Mouse (Mus musculus): ENCODE data around the gene Spopl. TPM values are rescaled to one million over a fixed set of nuclear protein-coding genes. Genes with fewer than 3 reads are reported as not detected.
"Not testable (repeated sequence)": the region's sequence is repeated elsewhere in the genome, so short reads cannot be mapped to it uniquely, and the experiment has no call there.

The Spopl gene
- polyA plus RNA-seq, 1 experiment from 2014 or later = 13.8 TPM

DNA sequence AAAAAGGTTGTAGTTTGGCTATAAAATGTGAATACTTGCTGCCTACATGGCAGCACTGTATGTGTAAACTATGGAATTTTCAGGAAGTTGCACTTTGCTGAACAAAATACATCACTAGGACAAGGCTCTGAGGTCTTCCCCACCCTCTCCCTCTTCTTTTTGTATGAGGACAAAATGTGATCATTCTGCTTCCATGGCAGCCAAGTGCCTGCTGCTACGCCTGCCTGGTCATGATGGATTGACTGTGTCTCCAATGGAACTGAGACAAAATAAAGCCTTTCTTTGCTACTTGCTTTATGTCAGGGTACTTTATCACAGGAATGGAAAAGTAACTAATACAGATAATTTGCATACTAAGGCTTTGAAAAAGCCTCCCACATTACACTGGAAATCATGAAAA lies 20.7 kb downstream of the Spopl start:
- H3K27me3 ChIP-seq = no peaks in the 10 kb centered on the region
- H3K4me3 ChIP-seq (replicated peaks) = no peak overlapping the region
- WGBS = 94% methylated on average over 1 of the region's 1 CpGs
- no peak overlapping the region for H3K4me2 ChIP-seq (replicated peaks)
- H3K9me3 ChIP-seq (replicated peaks) = no peaks in the 10 kb centered on the region
- ATAC-seq (ENCODE audit: insufficient number of reproducible peaks, low FRiP score, low TSS enrichment, low read depth) = no peak
- H3K36me3 ChIP-seq = no peaks in the 10 kb centered on the region
- H3K9ac ChIP-seq = no peak overlapping the region
- no peaks in the 10 kb centered on the region for H3K4me1 ChIP-seq
- H3K27ac ChIP-seq (replicated peaks) = no peak overlapping the region

DNA sequence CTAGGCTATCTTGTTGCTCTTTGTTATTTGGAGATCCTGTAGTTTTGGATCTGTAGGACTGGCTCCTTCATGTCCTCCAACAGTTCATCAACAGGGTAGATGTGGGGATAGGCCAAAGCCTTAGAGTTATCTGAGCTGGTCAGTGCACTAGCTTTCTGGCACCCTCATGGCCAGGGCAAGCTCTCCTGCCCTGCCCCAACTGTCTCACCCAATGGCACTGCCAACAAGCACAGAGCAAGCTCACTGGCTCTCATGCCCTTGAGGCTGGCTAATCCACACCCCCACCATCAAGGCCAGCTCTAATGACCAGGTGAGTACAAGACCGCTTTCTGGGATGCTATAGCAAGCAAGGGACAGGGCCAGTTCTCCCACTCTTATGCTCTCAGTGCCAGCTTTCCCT lies 24.7 kb downstream of the Spopl start:
- H3K27me3 ChIP-seq = no peaks in the 10 kb centered on the region
- H3K9me3 ChIP-seq (replicated peaks) = no peaks in the 10 kb centered on the region
- H3K4me1 ChIP-seq = no peaks in the 10 kb centered on the region
- H3K27ac ChIP-seq (replicated peaks) = no peak overlapping the region
- 97% methylated on average over 1 of the region's 1 CpGs for WGBS
- no peaks in the 10 kb centered on the region for H3K36me3 ChIP-seq
- no peak overlapping the region for H3K4me3 ChIP-seq (replicated peaks)
- no peak overlapping the region for H3K4me2 ChIP-seq (replicated peaks)
- H3K9ac ChIP-seq = no peak overlapping the region
- ATAC-seq (ENCODE audit: insufficient number of reproducible peaks, low FRiP score, low TSS enrichment, low read depth) = no peak

DNA sequence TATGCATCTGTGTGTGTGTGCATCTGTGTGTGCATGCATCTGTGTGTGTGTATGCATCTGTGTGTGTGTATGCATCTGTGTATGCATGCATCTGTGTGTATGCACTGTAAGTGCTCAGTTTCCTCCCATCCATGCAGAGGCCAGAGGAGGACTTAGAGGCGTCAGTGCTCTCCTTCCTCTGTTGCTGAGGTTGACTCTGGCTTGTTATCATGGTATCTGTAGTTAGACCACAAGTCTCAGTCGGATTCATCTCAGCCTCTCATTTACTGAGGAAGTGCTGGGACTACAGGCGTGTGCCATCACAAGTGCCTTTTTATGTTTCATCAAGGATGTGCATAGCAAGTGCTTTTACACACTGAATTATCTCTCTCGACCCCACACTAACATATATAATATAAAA lies 31.9 kb downstream of the Spopl start:
- no peaks in the 10 kb centered on the region for H3K4me1 ChIP-seq
- no peak overlapping the region for H3K9ac ChIP-seq
- WGBS = 91% methylated on average over 4 of the region's 4 CpGs
- ATAC-seq (ENCODE audit: insufficient number of reproducible peaks, low FRiP score, low TSS enrichment, low read depth) = no peak
- no peaks in the 10 kb centered on the region for H3K9me3 ChIP-seq (replicated peaks)
- no peak overlapping the region for H3K4me3 ChIP-seq (replicated peaks)
- H3K27ac ChIP-seq (replicated peaks) = no peak overlapping the region
- H3K4me2 ChIP-seq (replicated peaks) = no peak overlapping the region
- H3K27me3 ChIP-seq = no peaks in the 10 kb centered on the region
- peaks cover 4% of the 10 kb centered on the region; the same call in 1 of the 2 replicates for H3K36me3 ChIP-seq

DNA sequence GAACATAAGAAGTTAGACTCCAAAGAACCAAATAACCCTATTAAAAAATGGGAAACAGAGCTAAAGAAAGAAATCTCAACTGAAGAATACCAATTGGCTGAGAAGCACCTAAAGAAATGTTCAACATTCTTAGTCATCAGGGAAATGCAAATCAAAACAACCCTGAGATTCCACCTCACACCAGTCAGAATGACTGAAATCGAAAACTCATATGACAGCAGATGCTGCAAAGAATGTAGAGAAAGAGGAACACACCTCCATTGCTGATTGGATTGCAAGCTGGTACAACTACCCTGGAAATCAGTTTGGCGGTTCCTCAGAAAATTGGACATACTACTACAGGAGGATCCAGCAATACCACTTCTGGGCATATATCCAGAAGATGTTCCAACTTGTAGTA lies 44.2 kb downstream of the Spopl start:
- WGBS = 94% methylated on average over 2 of the region's 2 CpGs
- peaks cover 37% of the 10 kb centered on the region for H3K36me3 ChIP-seq
- not testable (repeated sequence) for H3K4me3 ChIP-seq (replicated peaks); H3K27ac ChIP-seq (replicated peaks); H3K27me3 ChIP-seq; H3K9ac ChIP-seq; H3K4me2 ChIP-seq (replicated peaks); H3K9me3 ChIP-seq (replicated peaks); H3K4me1 ChIP-seq; ATAC-seq (ENCODE audit: insufficient number of reproducible peaks, low FRiP score, low TSS enrichment, low read depth)

DNA sequence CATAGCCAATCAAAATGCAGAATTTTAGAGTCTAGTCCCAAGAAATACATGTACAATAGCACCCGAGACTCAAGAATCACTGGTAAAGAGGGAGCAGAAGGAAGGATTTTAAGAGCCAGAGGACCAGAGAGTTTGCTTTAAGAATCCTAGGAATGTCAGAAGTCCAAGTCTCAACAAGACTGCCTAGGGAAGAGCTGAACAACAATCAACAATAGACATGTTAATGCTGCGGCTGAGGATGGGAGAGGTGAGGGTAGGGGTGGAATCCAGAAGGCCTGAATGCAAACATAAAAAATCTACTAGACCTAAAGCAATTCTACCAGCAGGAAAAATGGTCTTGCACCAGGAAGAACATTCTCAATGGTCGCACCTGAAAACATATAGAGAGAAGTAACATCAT lies 66.8 kb downstream of the Spopl start:
- Histone ChIP-seq H3K4me2 (replicated peaks) (no peak overlapping the region), H3K4me1 (no peaks in the 10 kb centered on the region), H3K27ac (replicated peaks) (no peak overlapping the region), H3K9me3 (replicated peaks) (no peaks in the 10 kb centered on the region), H3K27me3 (no peaks in the 10 kb centered on the region), H3K4me3 (replicated peaks) (no peak overlapping the region), H3K9ac (no peak overlapping the region), H3K36me3 (peaks cover 5% of the 10 kb centered on the region; the same call in 1 of the 2 replicates)
- ATAC-seq (ENCODE audit: insufficient number of reproducible peaks, low FRiP score, low TSS enrichment, low read depth) = no peak
- whole genome bisulfite sequencing = 85% methylated on average over 3 of the region's 3 CpGs

DNA sequence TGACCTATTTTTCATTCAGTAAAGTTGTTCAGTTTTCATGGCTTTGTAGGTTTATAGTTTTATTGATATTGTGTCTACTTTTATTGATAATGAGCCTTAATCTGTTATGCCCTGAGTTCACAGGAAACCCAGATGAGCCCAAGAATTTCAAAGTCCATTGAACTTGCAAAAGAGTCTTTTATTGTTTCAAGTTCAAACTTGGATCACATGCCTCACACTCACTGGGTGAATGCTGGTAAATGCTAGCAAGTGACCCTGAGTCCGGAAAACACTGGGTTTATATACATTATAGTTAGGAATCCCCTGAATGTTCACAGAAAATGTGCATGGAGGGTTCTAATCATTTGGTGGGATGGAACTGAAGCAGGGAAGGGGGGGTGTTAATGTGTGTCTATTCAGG lies 90.2 kb downstream of the Spopl start:
- no peaks in the 10 kb centered on the region for H3K27me3 ChIP-seq
- no peak for ATAC-seq (ENCODE audit: insufficient number of reproducible peaks, low FRiP score, low TSS enrichment, low read depth)
- H3K4me3 ChIP-seq (replicated peaks) = no peak overlapping the region
- H3K4me2 ChIP-seq (replicated peaks) = no peak overlapping the region
- H3K9ac ChIP-seq = no peak overlapping the region
- WGBS = 90% methylated on average over 1 of the region's 1 CpGs
- no peak overlapping the region for H3K27ac ChIP-seq (replicated peaks)
- H3K4me1 ChIP-seq = no peaks in the 10 kb centered on the region
- H3K9me3 ChIP-seq (replicated peaks) = no peaks in the 10 kb centered on the region
- H3K36me3 ChIP-seq = no peaks in the 10 kb centered on the region

GRCm38 (mm10) chr2:23467471-23467870 lies 104.4 kb downstream of the Spopl start:
- ATAC-seq (ENCODE audit: insufficient number of reproducible peaks, low FRiP score, low TSS enrichment, low read depth) = no peak
- 77% methylated on average over 1 of the region's 1 CpGs for WGBS

DNA sequence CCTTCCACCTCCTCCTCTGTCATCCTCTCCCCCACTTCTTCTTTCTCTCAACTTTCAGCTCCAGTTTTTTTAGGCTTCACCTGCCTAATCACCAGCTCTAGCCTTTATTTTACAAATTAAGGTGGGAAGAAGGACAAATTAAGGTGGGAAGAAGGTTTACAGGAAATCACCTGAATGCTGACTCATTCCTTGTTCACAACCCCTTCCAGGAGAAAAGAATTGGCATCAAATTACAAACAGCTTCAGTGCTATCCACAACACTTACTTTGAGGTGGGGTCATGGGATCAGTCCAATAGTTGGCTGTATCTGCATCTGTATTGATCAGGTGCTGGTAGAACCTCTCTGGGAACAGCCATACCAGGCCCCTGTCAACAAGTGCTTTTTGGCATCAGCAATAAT lies 114.5 kb downstream of the Spopl start:
- H3K4me1 ChIP-seq = no peaks in the 10 kb centered on the region
- no peak overlapping the region for H3K27ac ChIP-seq (replicated peaks)
- no peaks in the 10 kb centered on the region for H3K9me3 ChIP-seq (replicated peaks)
- H3K27me3 ChIP-seq = no peaks in the 10 kb centered on the region
- no peak overlapping the region for H3K9ac ChIP-seq
- no peaks in the 10 kb centered on the region for H3K36me3 ChIP-seq
- no peak for ATAC-seq (ENCODE audit: insufficient number of reproducible peaks, low FRiP score, low TSS enrichment, low read depth)
- H3K4me3 ChIP-seq (replicated peaks) = no peak overlapping the region
- H3K4me2 ChIP-seq (replicated peaks) = no peak overlapping the region

More at GRCm38 (mm10) chr2:23467471-23467870, 104.4 kb downstream of the Spopl start:
- no peaks in the 10 kb centered on the region for H3K4me1 ChIP-seq
- H3K9ac ChIP-seq = no peak overlapping the region
- H3K36me3 ChIP-seq = no peaks in the 10 kb centered on the region
- no peak overlapping the region for H3K27ac ChIP-seq (replicated peaks)
- H3K27me3 ChIP-seq = no peaks in the 10 kb centered on the region
- no peak overlapping the region for H3K4me2 ChIP-seq (replicated peaks)
- no peaks in the 10 kb centered on the region for H3K9me3 ChIP-seq (replicated peaks)
- no peak overlapping the region for H3K4me3 ChIP-seq (replicated peaks)
